Mouse (Mus musculus) urinary bladder, postnatal 25 days (tissue): ENCODE measurements around the gene Rfc4.
A peak's percentile ranks its signal among the peaks of the same experiment; 100 is the strongest.

ENCODE experiments used
- DNase-seq: peaks from one replicate; pipeline ENCODE4 v3.0.0; 2022; ENCODE audit warnings: low spot score

Gene Rfc4

GRCm38 (mm10) chr16:23127673-23128375 lies at the start of gene Rfc4:
Gene Rfc4 (minus strand): TSS chr16:23127737.
- DNase-seq = peak; percentile 91

GRCm38 (mm10) chr16:23175956-23176355 lies 48.4 kb upstream of the Rfc4 start:
- no peak for DNase-seq

GRCm38 (mm10) chr16:23174855-23175254 lies 47.3 kb upstream of the Rfc4 start:
- DNase-seq = no peak

- DNase-seq = no peak
Measured at GRCm38 (mm10) chr16:23173904-23174303, 46.4 kb upstream of the Rfc4 start.

GRCm38 (mm10) chr16:23170813-23171212 lies 43.3 kb upstream of the Rfc4 start:
- DNase-seq = no peak

- no peak for DNase-seq
Measured at GRCm38 (mm10) chr16:23167079-23167478, 39.5 kb upstream of the Rfc4 start.

- DNase-seq = no peak
Measured at GRCm38 (mm10) chr16:23166646-23167045, 39.1 kb upstream of the Rfc4 start.

GRCm38 (mm10) chr16:23165441-23165840 lies 37.9 kb upstream of the Rfc4 start:
- no peak for DNase-seq

- no peak for DNase-seq
Measured at GRCm38 (mm10) chr16:23164443-23164842, 36.9 kb upstream of the Rfc4 start.

GRCm38 (mm10) chr16:23162116-23162515 lies 34.6 kb upstream of the Rfc4 start:
- no peak for DNase-seq

GRCm38 (mm10) chr16:23159749-23160148 lies 32.2 kb upstream of the Rfc4 start:
- no peak for DNase-seq

GRCm38 (mm10) chr16:23158957-23159356 lies 31.4 kb upstream of the Rfc4 start:
- no peak for DNase-seq

- DNase-seq = no peak
Measured at GRCm38 (mm10) chr16:23158292-23158691, 30.8 kb upstream of the Rfc4 start.

- no peak for DNase-seq
Measured at GRCm38 (mm10) chr16:23157013-23157412, 29.5 kb upstream of the Rfc4 start.

- DNase-seq = no peak
Measured at GRCm38 (mm10) chr16:23154261-23154660, 26.7 kb upstream of the Rfc4 start.

GRCm38 (mm10) chr16:23151423-23151822 lies 23.9 kb upstream of the Rfc4 start:
- DNase-seq = no peak

GRCm38 (mm10) chr16:23149396-23149795 lies 21.9 kb upstream of the Rfc4 start:
- no peak for DNase-seq

- DNase-seq = no peak
Measured at GRCm38 (mm10) chr16:23148936-23149335, 21.4 kb upstream of the Rfc4 start.

- no peak for DNase-seq
Measured at GRCm38 (mm10) chr16:23146280-23146679, 18.7 kb upstream of the Rfc4 start, which contains the start of gene Adipoq. Gene Adipoq (plus strand): TSS chr16:23146536.

- DNase-seq = no peak
Measured at GRCm38 (mm10) chr16:23145211-23145610, 17.7 kb upstream of the Rfc4 start.

GRCm38 (mm10) chr16:23144326-23144725 lies 16.8 kb upstream of the Rfc4 start:
- no peak for DNase-seq

GRCm38 (mm10) chr16:23140911-23141310 lies 13.4 kb upstream of the Rfc4 start:
- DNase-seq = no peak

GRCm38 (mm10) chr16:23136406-23136970 lies 9.0 kb upstream of the Rfc4 start:
- DNase-seq = no peak
